Mouse (Mus musculus): ENCODE data around the gene Rpusd1.

GRCm38 (mm10) chr17:25755627-25756377, 28.3 kb downstream of the Rpusd1 start:
- TF ChIP-seq CEBPB (IDR thresholded peaks at IDR 0.05; ENCODE audit: insufficient read depth, poor library complexity, severe bottlenecking): no peak
- no peak for TF ChIP-seq USF1 (IDR thresholded peaks at IDR 0.05; ENCODE audit: low read depth)
- TF ChIP-seq SRF (IDR thresholded peaks at IDR 0.05; ENCODE audit: control insufficient read depth, insufficient read length, low read depth): no peak
- no peak for TF ChIP-seq POLR2A (IDR thresholded peaks at IDR 0.05; ENCODE audit: insufficient read length, low read depth)
- no peak for TF ChIP-seq E2F4 (IDR thresholded peaks at IDR 0.05; ENCODE audit: insufficient read depth)
- TF ChIP-seq TCF12 (IDR thresholded peaks at IDR 0.05; ENCODE audit: insufficient read depth, poor library complexity, severe bottlenecking): no peak
- no peak for TF ChIP-seq MAX (IDR thresholded peaks at IDR 0.05; ENCODE audit: low read depth)
- no peak for TF ChIP-seq TCF3 (IDR thresholded peaks at IDR 0.05; ENCODE audit: insufficient read length, low read depth)
- no peak for TF ChIP-seq POLR2AphosphoS2 (IDR thresholded peaks at IDR 0.05; ENCODE audit: insufficient read length, low read depth)
- TF ChIP-seq MYOD1 (IDR thresholded peaks at IDR 0.05; ENCODE audit: control insufficient read depth in 1 of 3, insufficient read length in 2 of 3, low read depth in 2 of 3): peak in 1 of 3 experiments; percentile 66
- TF ChIP-seq MYOG (IDR thresholded peaks at IDR 0.05; ENCODE audit: control insufficient read depth in 1 of 3, insufficient read depth in 1 of 3, insufficient read length in 2 of 3, low read depth in 2 of 3): peak in 1 of 3 experiments; percentile 70

Measured in myocyte (in vitro differentiated cells).